ENCODE assay signal across 8 mouse cellular contexts in the genomic region with DNA sequence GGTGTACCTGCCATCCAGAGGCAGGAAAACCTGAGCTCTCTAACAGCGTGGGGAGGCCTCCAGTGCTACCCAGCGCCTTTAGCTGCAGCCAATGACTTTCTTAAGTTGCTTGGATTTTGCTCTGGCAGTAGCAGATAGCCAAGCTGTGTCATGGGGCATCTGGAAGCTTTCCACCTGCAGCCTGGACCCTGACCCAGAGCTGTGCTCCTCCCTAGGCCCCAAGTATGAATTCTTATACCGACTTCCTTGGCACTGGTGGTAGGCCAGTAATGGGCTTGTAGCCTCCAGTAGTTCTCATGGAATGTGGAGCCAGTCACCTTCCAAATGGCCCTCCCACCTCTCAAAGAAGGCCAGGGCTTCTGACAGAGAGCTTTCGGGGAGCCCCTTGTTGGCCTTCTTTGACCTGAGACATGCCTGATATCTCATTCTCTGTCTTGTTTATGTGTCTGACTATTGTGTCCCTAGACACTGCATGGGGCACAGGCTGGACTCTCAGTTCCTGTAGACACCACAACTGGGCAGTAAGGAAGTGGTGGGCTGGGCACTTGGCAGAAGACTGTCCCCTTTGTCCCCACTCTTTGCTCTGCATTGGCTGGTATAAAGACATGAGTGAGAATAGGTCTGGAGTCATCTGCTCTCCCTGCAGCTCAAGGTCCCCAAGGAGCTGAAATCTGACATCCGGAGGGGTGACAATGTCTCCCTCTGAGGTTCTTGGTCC. TPM values are rescaled to one million over a fixed set of nuclear protein-coding genes. Genes with fewer than 3 reads are reported as not detected.
DNase-seq lines count a peak whose midpoint lies in the region; ATAC-seq and TF ChIP-seq lines count a peak whose summit lies in the region.

No protein-coding gene starts in this region.

- H3K36me3 ChIP-seq in heart, embryonic 15.5 days, result 0 out of 2 replicates have a peak, but pooled peaks cover 3% of the 10 kb centered on the region
- 0 out of 2 replicates have a peak, but pooled peaks cover 6% of the 10 kb centered on the region for H3K36me3 ChIP-seq in heart, postnatal 0 days (replicated peaks; ENCODE audit: control insufficient read depth, insufficient read depth, low read length)
- H3K36me3 ChIP-seq in midbrain, embryonic 14.5 days (ENCODE audit: control insufficient read depth, insufficient read depth, low read length), result peaks cover 38% of the 10 kb centered on the region

- no peaks in the 10 kb centered on the region for H3K27me3 ChIP-seq in heart, embryonic 15.5 days
- H3K27me3 ChIP-seq in heart, postnatal 0 days (ENCODE audit: control insufficient read depth, insufficient read depth, low read length), result no peaks in the 10 kb centered on the region
- no peaks in the 10 kb centered on the region for H3K27me3 ChIP-seq in midbrain, embryonic 14.5 days (ENCODE audit: control insufficient read depth, insufficient read depth, low read length)

- H3K27ac ChIP-seq in heart, embryonic 15.5 days, result peak overlapping the region; percentile 90
- peak overlapping the region; percentile 92 for H3K27ac ChIP-seq in heart, postnatal 0 days (ENCODE audit: low read depth)
- 0 out of 2 replicates have a peak overlapping the region, but pooled peaks have one; percentile 13 for H3K27ac ChIP-seq in midbrain, embryonic 14.5 days (replicated peaks; ENCODE audit: low read depth, low read length)

- no peak overlapping the region for H3K4me3 ChIP-seq in heart, embryonic 15.5 days
- H3K4me3 ChIP-seq in heart, postnatal 0 days (ENCODE audit: low read depth, low read length), result no peak overlapping the region
- no peak overlapping the region for H3K4me3 ChIP-seq in midbrain, embryonic 14.5 days (replicated peaks; ENCODE audit: low read depth, low read length)

- DNase-seq in heart, postnatal 4 days, result no peak
- DNase-seq in heart, postnatal 0 days (ENCODE audit: low spot score), result no peak
- peak; percentile 85 to 91 for DNase-seq in kidney, postnatal 36 days
- no peak for DNase-seq in midbrain, embryonic 14.5 days
- no peak for DNase-seq in right cerebral cortex, postnatal 25 days

- no peak for ATAC-seq in heart, embryonic 15.5 days (replicated peaks; ENCODE audit: insufficient number of reproducible peaks, insufficient read depth, low FRiP score, low read depth)
- no peak for ATAC-seq in heart, postnatal 0 days (ENCODE audit: insufficient read depth, low read depth)
- no peak for ATAC-seq in midbrain, embryonic 14.5 days (ENCODE audit: low FRiP score, low TSS enrichment)
- no peak for ATAC-seq in monocyte, adult 5-6 weeks (replicated peaks; ENCODE audit: insufficient number of reproducible peaks, low FRiP score, low TSS enrichment, poor library complexity, severe bottlenecking)
- no peak for ATAC-seq in megakaryocyte progenitor cell, adult 5-6 weeks (replicated peaks; ENCODE audit: poor library complexity)

- no peak for TF ChIP-seq EP300 in heart, postnatal 0 days (IDR thresholded peaks at IDR 0.05; ENCODE audit: low read depth)

- WGBS in heart, embryonic 15.5 days, result 68% methylated on average over 5 of the region's 5 CpGs
- WGBS in heart, postnatal 0 days, result 56% methylated on average over 5 of the region's 5 CpGs
- WGBS in midbrain, embryonic 14.5 days, result 91% methylated on average over 5 of the region's 5 CpGs

- H3K9ac ChIP-seq in heart, embryonic 15.5 days, result 0 out of 2 replicates have a peak overlapping the region, but pooled peaks have one; percentile 24
- no peak overlapping the region for H3K9ac ChIP-seq in heart, postnatal 0 days (replicated peaks; ENCODE audit: low read depth, low read length)
- H3K9ac ChIP-seq in midbrain, embryonic 14.5 days (replicated peaks; ENCODE audit: low read length), result no peak overlapping the region

- no peaks in the 10 kb centered on the region for H3K9me3 ChIP-seq in heart, embryonic 15.5 days (replicated peaks)
- H3K9me3 ChIP-seq in heart, postnatal 0 days (replicated peaks; ENCODE audit: control insufficient read depth, low read length), result no peaks in the 10 kb centered on the region
- H3K9me3 ChIP-seq in midbrain, embryonic 14.5 days (ENCODE audit: control insufficient read depth, low read length), result no peaks in the 10 kb centered on the region

- no peak overlapping the region for H3K4me2 ChIP-seq in heart, embryonic 15.5 days
- no peak overlapping the region for H3K4me2 ChIP-seq in heart, postnatal 0 days (ENCODE audit: low read depth, low read length)
- no peak overlapping the region for H3K4me2 ChIP-seq in midbrain, embryonic 14.5 days (ENCODE audit: low read length)

- H3K4me1 ChIP-seq in heart, embryonic 15.5 days (replicated peaks), result peaks cover 90% of the 10 kb centered on the region
- H3K4me1 ChIP-seq in heart, postnatal 0 days (ENCODE audit: control insufficient read depth, insufficient read depth), result peaks cover 70% of the 10 kb centered on the region
- no peaks in the 10 kb centered on the region for H3K4me1 ChIP-seq in midbrain, embryonic 14.5 days (ENCODE audit: control insufficient read depth, insufficient read depth, low read length)

- TF ChIP-seq CTCF in heart, postnatal 0 days (IDR thresholded peaks at IDR 0.05; ENCODE audit: low read depth), result no peak

RNA-seq across cellular contexts. Expression of gene Trim8, which starts 45.3 kb away (rescaled TPM):
- polyA plus RNA-seq in heart, embryonic 15.5 days (2015; fragmentation: Nextera tagmentation; extraction: Ambion mirVana), result 15.9 and 19.2 TPM in 2 replicates
- total RNA-seq in heart, postnatal 4 days (2021), result 10 to 100 TPM; 50.1 to 53.8 TPM
- total RNA-seq in heart, postnatal 0 days (2014; rRNA removed; ENCODE audit: low replicate concordance), result 35.9 and 48.3 TPM in 2 replicates
- polyA plus RNA-seq in heart, postnatal 0 days (2015; fragmentation: Nextera tagmentation; extraction: Ambion mirVana), result 14.3 and 14.6 TPM in 2 replicates
- polyA plus RNA-seq in midbrain, embryonic 14.5 days (2014; fragmentation: Nextera tagmentation; extraction: Ambion mirVana), result 36.5 and 38.5 TPM in 2 replicates
- 35.4 to 50.0 TPM (median 39.9 TPM) in 3 replicates for total RNA-seq in monocyte, adult 5-6 weeks (2017)
- total RNA-seq in megakaryocyte progenitor cell, adult 5-6 weeks (2015), result 9.7 and 18.0 TPM in 2 replicates
- total RNA-seq in megakaryocyte progenitor cell, adult 5-6 weeks (2017), result 12.8 and 12.9 TPM in 2 replicates

RNA-seq across cellular contexts. Expression of gene Sufu, which starts 59.5 kb away (rescaled TPM):
- 15.2 and 20.6 TPM in 2 replicates for polyA plus RNA-seq in heart, embryonic 15.5 days (2015; fragmentation: Nextera tagmentation; extraction: Ambion mirVana)
- 10 to 100 TPM; 17.0 to 19.1 TPM for total RNA-seq in heart, postnatal 4 days (2021)
- 10.4 and 11.0 TPM in 2 replicates for total RNA-seq in heart, postnatal 0 days (2014; rRNA removed; ENCODE audit: low replicate concordance)
- polyA plus RNA-seq in heart, postnatal 0 days (2015; fragmentation: Nextera tagmentation; extraction: Ambion mirVana), result 9.2 and 9.5 TPM in 2 replicates
- polyA plus RNA-seq in midbrain, embryonic 14.5 days (2014; fragmentation: Nextera tagmentation; extraction: Ambion mirVana), result 22.0 and 29.1 TPM in 2 replicates
- 5.5 to 11.0 TPM (median 5.8 TPM) in 3 replicates for total RNA-seq in monocyte, adult 5-6 weeks (2017)
- 12.9 and 14.9 TPM in 2 replicates for total RNA-seq in megakaryocyte progenitor cell, adult 5-6 weeks (2015)
- 6.6 and 7.0 TPM in 2 replicates for total RNA-seq in megakaryocyte progenitor cell, adult 5-6 weeks (2017)

Comparison
In these comparisons a context has a peak if more than half of its experiments do, and no peak if none do; other contexts are left out.
1. H3K27ac ChIP-seq: peak in every context shown above with its lines; median percentile 92 in heart, postnatal 0 days; 90 in heart, embryonic 15.5 days; 13 in midbrain, embryonic 14.5 days.
2. DNase-seq: peak in kidney, postnatal 36 days (2 of 2); none in heart, postnatal 4 days (single experiment), heart, postnatal 0 days (single experiment), midbrain, embryonic 14.5 days (single experiment) and right cerebral cortex, postnatal 25 days (single experiment).